Mouse (Mus musculus) spleen, adult 18-20 months (tissue): Measurements from ENCODE around the gene Cd300ld4.
A peak's percentile ranks its signal among the peaks of the same experiment; 100 is the strongest.
"Not testable (repeated sequence)": the region's sequence is repeated elsewhere in the genome, so short reads cannot be mapped to it uniquely, and the experiment has no call there.

ENCODE experiments used
- DNase-seq, 2 experiments: peaks; one replicate each; pipeline ENCODE4 v3.0.0; 2022; ENCODE audit warnings: mixed read lengths in 2 of 2

The Cd300ld4 gene

DNA sequence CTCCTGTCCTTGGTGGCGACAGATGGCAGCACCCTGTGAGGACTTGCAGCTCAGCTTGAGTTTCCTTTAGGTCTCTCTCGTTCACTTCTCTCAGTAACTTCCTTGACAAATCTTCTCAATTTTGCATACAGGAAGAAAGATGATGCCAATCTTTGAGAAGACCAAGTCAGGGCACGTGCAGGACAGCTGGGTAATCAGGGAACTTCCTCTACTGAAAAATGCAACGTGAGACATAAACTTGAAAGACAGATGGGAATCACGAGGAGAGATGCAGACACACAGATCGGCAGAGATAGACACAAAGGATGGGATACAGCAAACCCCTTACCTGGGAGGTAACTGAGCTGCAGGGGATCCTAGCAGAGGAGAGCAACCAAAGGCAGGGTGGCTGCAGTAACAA is at the start of gene Cd300ld4:
Cd300ld4 (minus strand) TSS at position 101 of the 400 bp plus-strand sequence.
- DNase-seq, result not testable (repeated sequence)

DNA sequence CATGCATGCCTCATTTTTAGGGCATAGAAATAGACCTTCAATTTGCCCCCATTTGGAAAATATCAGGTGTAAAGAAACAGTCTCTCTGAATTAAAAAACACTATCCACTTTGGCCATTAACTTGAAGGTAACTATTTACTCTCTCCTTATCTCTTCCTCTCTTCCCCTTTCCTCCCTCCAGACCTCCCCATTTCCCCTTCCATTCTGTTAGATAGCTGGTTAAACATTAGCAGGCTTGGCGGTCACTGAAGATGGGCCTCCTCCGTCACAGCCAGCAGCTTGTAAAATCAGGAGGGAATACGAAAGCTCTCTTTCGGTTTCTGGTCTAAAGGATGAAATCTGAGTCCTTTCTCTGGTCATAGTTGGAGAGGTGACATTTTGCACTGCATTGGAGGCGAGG is 49.0 kb upstream of the Cd300ld4 start:
- DNase-seq, result no peak

- no peak for DNase-seq
Observed at GRCm38 (mm10) chr11:115075407-115075806, 48.6 kb upstream of the Cd300ld4 start.

GRCm38 (mm10) chr11:115073002-115073401 is 46.2 kb upstream of the Cd300ld4 start:
- DNase-seq, result no peak

DNA sequence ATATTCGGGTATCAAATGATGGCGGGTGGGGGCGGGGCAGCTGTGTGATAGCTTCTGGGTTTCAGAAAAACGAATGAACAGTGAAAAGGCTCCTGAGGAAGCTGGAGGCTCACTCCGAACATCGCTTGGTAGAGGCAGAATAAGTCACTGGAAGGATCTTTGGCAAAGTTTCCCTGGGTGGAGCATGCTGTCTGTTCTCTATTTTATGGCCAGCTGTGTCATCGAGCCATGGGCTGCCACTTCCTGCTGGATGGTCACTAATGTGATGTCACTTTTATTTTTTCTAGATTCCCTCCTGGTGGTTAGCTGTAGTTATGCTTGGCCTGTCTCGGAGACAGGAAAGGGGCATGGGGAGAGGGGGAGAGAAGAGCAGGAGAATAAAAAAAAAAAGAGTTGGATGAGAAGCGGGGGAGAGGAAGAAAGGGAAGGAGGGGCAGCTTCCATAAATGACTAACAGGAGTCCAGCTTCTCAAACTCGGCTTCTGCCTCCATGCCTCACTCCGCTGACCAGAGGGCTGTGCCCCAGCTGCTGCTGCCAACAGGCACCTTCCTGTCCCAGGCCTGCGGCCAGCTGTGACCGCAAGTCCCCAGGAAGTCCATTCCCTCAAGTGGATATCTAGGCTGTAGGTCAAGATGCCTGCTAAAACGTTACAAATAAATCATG is 45.0 kb upstream of the Cd300ld4 start:
- DNase-seq, result no peak

DNA sequence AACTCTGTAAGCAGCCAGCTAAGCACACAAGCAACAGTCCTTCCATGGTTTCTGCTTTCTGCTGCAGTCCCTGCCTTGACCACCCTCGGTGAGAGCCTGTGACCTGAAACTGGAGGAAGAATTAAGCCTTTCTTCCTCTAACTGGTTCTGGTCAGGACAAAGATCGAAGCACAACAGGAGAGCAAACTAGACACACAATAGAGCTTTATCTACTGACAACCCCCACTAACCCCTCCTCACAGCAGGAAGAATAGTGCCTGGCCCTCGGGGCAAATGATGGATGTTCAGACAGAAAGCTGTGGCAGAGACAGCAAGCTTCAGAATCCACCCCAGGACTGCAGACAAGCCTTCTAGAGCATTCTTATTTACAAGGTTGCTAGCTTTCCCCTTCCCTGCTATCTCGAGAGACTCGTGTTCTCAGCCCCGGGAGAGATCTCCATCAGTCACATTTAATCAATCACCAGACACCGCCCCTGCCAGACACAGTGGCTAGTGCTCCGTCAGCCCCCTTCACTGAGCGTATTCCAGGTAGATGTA is 44.3 kb upstream of the Cd300ld4 start:
- no peak for DNase-seq

DNA sequence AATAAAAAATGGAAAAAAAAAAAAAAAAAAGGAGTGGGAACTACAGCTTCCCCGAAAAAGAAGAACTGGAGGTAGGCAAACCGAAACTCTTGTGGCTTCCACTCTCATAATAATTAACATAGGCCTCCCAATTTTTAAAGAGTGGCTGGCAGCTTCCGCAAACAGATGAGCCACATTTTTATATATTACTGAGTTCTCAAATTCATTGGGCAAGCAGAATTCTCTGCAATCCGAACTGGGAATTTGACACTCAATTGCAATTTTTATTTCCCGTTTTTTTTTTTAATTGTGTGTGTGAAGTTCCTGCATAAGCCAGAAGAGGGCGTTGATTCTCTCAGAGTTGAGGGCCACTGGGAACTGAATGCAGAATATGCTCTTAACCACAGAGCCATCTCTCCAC is 40.0 kb upstream of the Cd300ld4 start:
- no peak for DNase-seq

DNA sequence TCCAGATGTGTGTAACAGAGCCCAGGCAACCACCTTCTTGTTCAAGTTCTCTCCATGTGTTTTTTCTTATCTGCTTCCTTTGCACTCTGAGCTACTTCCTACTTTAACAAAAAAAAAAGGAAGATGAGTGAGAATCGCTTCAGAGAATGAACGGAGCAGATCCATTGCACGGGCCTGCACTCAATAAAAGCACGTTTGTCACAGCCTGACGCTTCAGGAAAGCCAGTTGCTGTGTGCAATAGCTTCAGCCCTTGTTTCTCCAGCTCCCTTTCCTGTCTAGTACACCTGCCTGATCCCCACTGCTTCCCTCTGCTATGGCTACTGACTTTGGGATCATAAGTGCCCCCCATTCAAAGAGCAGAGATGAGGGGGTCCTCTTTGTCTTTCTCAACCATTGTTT is 35.3 kb upstream of the Cd300ld4 start, which contains the start of gene Cd300e:
Cd300e (minus strand) TSS at position 101 of the 400 bp plus-strand sequence.
- DNase-seq, result no peak

DNA sequence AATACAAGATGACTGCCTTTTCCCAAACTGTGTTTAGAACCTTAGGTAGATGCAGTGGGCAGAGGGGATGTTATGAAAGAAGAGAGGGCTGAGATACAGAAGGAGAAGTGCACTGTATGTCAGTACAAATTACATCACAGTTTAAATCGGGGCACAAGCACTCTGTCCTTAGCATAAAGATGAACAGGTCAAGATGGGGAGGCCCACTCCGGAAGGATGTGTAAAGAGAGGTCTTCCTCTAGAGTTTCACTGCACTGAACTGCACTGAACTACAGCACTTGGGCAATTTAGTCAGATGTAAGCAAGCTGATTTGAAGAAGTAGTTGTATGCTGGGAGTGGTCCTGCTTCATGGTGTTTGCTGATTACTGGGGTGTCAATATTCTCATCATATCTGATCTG is 33.0 kb upstream of the Cd300ld4 start:
- DNase-seq, result no peak

GRCm38 (mm10) chr11:115058701-115059100 is 31.9 kb upstream of the Cd300ld4 start:
- no peak for DNase-seq

DNA sequence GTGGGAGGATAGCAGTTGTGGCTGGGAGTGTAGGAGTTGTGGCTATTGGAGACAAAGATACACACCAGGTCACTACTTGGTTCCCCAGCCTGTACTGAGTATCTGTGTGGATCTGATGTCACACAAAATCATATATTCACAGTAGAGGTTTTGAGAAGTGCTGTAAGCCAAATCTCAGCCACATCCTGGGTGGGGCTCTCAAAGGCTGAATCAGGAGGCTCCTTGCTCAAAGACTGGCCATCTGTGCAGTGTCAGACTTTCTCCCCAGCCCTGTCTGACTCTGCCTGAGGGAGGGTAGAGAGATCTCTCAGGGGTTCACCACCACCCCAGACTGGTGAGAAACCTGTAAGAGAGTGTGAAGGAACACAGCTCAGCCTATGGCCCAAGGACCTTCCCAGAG is 27.7 kb upstream of the Cd300ld4 start:
- no peak for DNase-seq

- DNase-seq, result no peak
Observed at GRCm38 (mm10) chr11:115052991-115053390, 26.2 kb upstream of the Cd300ld4 start.

GRCm38 (mm10) chr11:115052206-115052605 is 25.4 kb upstream of the Cd300ld4 start:
- DNase-seq, result no peak

DNA sequence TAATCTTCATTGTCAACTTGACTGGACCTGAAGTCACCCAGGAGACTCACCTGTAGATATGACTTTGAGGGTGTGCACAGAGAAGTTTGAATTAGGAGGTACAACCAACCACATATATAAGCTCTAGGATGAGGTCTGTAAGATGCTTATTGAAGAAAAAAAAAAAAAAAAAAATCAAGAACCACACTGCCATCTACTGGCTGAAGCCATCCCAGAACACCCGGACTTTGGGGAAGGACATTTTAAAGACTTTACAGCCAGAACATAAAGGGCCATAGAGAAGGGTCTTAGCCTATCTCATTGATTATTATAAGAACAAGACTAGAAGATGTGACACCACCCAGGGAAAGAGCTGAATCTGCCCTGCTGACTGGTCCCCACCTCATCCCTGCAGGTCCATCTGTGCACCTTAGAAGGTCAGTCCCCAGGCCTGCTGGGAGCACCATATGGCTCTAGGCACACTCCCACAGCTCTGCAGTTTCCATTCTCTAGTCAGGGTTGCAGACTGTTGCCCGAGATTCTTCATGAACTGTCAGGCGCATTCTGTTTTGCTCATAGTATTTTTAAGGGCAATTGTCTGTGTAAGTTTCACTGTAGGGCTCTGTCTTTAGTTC is 22.6 kb upstream of the Cd300ld4 start:
- DNase-seq, result no peak

- no peak for DNase-seq
Observed at GRCm38 (mm10) chr11:115048259-115048658, 21.4 kb upstream of the Cd300ld4 start, which contains the start of gene Cd300ld3. Cd300ld3 (minus strand) TSS chr11:115048409.

GRCm38 (mm10) chr11:115037669-115038068 is 10.9 kb upstream of the Cd300ld4 start, which contains the start of gene Cd300ld5:
Cd300ld5 (minus strand) TSS chr11:115037769.
- not testable (repeated sequence) for DNase-seq

- not testable (repeated sequence) for DNase-seq
Observed at GRCm38 (mm10) chr11:115016093-115016492, 10.7 kb downstream of the Cd300ld4 start, which contains the start of gene Cd300ld2. Cd300ld2 (minus strand) TSS chr11:115016193.

- DNase-seq, result peak in 1 of 2 experiments; percentile 7
Observed at GRCm38 (mm10) chr11:115004070-115004469, 22.7 kb downstream of the Cd300ld4 start.

DNA sequence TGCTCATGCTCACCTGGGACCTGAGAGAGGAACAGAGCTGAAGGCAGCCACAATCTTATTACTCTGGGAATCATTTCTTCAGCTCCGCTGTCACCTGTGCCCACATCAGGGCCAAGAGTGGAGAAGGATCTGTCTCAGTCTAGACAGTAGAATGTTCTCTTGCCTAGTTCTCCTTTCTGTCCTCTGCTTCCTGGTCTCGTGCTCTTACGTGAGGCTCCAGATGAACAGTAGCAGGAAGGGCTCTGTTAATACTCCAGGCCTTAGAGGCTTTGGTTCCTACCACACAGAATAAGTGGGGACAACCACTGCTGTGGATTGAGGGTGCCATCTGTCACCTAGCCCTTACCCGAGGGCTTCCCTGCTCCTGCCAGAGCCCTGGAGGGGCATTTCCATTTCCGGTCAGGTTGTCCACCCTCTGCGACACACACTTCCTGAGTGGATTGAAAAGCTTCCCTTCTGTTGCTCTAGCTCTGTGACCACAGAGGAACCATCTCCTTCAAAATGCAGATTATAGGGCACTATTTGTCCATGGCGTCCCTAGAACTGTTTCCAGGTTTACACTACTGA is 25.3 kb downstream of the Cd300ld4 start, which contains the start of gene Cd300c2:
Cd300c2 (minus strand) TSS at position 407 of the 567 bp plus-strand sequence.
- no peak for DNase-seq

GRCm38 (mm10) chr11:114989793-114990192 is 37.0 kb downstream of the Cd300ld4 start, which contains the start of gene Cd300ld:
Cd300ld (minus strand) TSS chr11:114989922.
- no peak for DNase-seq

- DNase-seq, result no peak
Observed at GRCm38 (mm10) chr11:114981866-114982265, 44.9 kb downstream of the Cd300ld4 start.

DNA sequence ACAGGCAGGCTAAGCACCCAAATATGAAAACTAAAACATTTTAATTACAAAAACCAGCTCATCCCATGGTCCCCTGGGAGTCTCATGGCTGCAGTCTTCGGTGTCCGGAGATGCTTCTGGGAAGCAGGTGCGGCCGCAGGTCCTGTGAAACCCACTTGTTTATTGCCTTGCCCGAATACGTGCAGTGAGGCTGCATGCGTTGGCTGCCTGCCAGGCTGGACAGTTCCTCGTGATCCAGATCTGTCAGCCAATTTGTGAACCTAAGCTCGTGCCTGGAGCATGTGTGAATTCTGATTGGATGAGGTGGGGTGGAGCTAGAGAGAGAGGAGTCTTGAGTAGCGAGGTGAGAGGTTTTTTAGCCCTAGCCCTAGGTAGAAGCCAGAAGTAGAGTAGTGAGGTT is 54.1 kb downstream of the Cd300ld4 start:
- no peak for DNase-seq
